Mouse (Mus musculus) CD4-positive helper T cell, adult 2 months (primary cell): ENCODE results near the gene Gpr141.

Experiments
- DNase-seq: peaks from one replicate; pipeline ENCODE4 v3.0.0-alpha.2; 2012; ENCODE audit warnings: low read depth, missing footprints, low spot score

The Gpr141 gene

GRCm38 (mm10) chr13:19730826-19731225 lies 93.2 kb downstream of the Gpr141 start:
- no peak for DNase-seq

- no peak for DNase-seq
These were observed 105.1 kb downstream of the Gpr141 start for GRCm38 (mm10) chr13:19718954-19719353.

- no peak for DNase-seq
These were observed 106.9 kb downstream of the Gpr141 start for GRCm38 (mm10) chr13:19717201-19717600.

- DNase-seq: no peak
These were observed 120.3 kb downstream of the Gpr141 start for GRCm38 (mm10) chr13:19703806-19704205.

GRCm38 (mm10) chr13:19701443-19702078 lies 122.5 kb downstream of the Gpr141 start:
- DNase-seq: no peak

GRCm38 (mm10) chr13:19700733-19701442 lies 123.2 kb downstream of the Gpr141 start:
- DNase-seq: no peak
